Mouse (Mus musculus): Measurements from ENCODE around the gene Icam1.

- no peak for TF ChIP-seq CTCF (IDR thresholded peaks at IDR 0.05; ENCODE audit: borderline replicate concordance, insufficient read depth, low read length)
- TF ChIP-seq POLR2A (IDR thresholded peaks at IDR 0.05; ENCODE audit: low read depth, low read length), result no peak
Observed at GRCm38 (mm10) chr9:21075625-21076024, 59.8 kb downstream of the Icam1 start.
